Comparison of ENCODE assay signal across 18 mouse cellular contexts in the genomic region with DNA sequence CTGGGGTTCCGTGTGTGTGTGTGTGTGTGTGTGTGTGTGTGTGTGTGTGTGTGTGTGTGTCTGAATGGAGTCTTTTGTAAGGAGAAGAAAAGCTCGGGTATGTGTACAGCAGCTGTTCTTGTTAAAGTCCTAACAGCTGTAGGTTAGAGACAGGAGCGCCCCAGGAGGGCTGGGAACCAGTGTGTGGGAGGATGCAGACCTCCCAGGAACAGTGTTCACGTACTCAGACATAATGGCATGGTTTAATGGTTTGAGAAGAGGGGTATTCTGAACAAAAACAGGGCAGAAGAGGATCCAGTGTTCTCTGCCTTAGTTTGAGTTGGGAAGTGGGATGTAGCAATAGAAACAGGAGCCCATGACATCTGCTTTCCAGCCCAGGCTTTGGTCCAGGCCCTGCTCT. TPM values are rescaled to one million over a fixed set of nuclear protein-coding genes. Genes with fewer than 3 reads are reported as not detected.
DNase-seq lines count a peak whose midpoint lies in the region; ATAC-seq lines count a peak whose summit lies in the region.
"Had no signal": no experiment of that assay in that cellular context is flagged by ENCODE, and none has a peak within 500 bp of the region (broad histone marks: within the 10 kb centered on the region; RNA-seq: fewer than 3 reads in every experiment).

No protein-coding gene starts in this region.

- H3K4me1 ChIP-seq in forebrain, embryonic 13.5 days, result peaks cover 17% of the 10 kb centered on the region
- H3K4me1 ChIP-seq in forebrain, embryonic 11.5 days (replicated peaks; ENCODE audit: control insufficient read depth, insufficient read depth, low read length), result no peaks in the 10 kb centered on the region
- H3K4me1 ChIP-seq in limb, embryonic 12.5 days (replicated peaks), result peaks cover 10% of the 10 kb centered on the region
- H3K4me1 ChIP-seq in limb, embryonic 10.5 days, result peaks cover 6% of the 10 kb centered on the region
- H3K4me1 ChIP-seq in embryonic facial prominence, embryonic 14.5 days (ENCODE audit: control insufficient read depth, insufficient read depth, low read length), result peaks cover 5% of the 10 kb centered on the region; the same call in 1 of the 2 replicates

- H3K27ac ChIP-seq in forebrain, embryonic 13.5 days, result peak overlapping the region; percentile 59; the same call in 1 of the 2 replicates
- no peak overlapping the region for H3K27ac ChIP-seq in forebrain, embryonic 11.5 days (ENCODE audit: low read depth, low read length)
- peak overlapping the region; percentile 68 for H3K27ac ChIP-seq in limb, embryonic 12.5 days
- no peak overlapping the region for H3K27ac ChIP-seq in limb, embryonic 10.5 days
- H3K27ac ChIP-seq in embryonic facial prominence, embryonic 14.5 days (replicated peaks; ENCODE audit: low read depth, low read length), result peak overlapping the region; percentile 48; the same call in 1 of the 2 replicates
- H3K27ac ChIP-seq: heart, embryonic 15.5 days; liver, embryonic 14.5 days; neural tube, embryonic 15.5 days had no signal

- no peak overlapping the region for H3K4me2 ChIP-seq in forebrain, embryonic 13.5 days
- H3K4me2 ChIP-seq in forebrain, embryonic 11.5 days (ENCODE audit: low read depth, low read length, severe bottlenecking), result no peak overlapping the region
- H3K4me2 ChIP-seq in limb, embryonic 12.5 days, result no peak overlapping the region
- H3K4me2 ChIP-seq in embryonic facial prominence, embryonic 14.5 days (ENCODE audit: low read depth, low read length), result no peak overlapping the region
- H3K4me2 ChIP-seq: heart, embryonic 15.5 days; neural tube, embryonic 15.5 days had no signal

- ATAC-seq in forebrain, embryonic 13.5 days, result no peak
- no peak for ATAC-seq in forebrain, embryonic 11.5 days (replicated peaks; ENCODE audit: low FRiP score)
- peak; percentile 35; the same call in 1 of the 2 replicates for ATAC-seq in limb, embryonic 12.5 days (ENCODE audit: insufficient number of reproducible peaks, insufficient read depth, low FRiP score, low TSS enrichment, low read depth)
- ATAC-seq in embryonic facial prominence, embryonic 14.5 days (ENCODE audit: low read depth), result peak; percentile 13; the same call in 1 of the 2 replicates
- ATAC-seq: lung, postnatal 0 days had no signal

- WGBS in forebrain, embryonic 13.5 days, result 32% methylated on average over 4 of the region's 4 CpGs
- 63% methylated on average over 4 of the region's 4 CpGs for WGBS in forebrain, embryonic 11.5 days
- WGBS in limb, embryonic 12.5 days, result 58% methylated on average over 4 of the region's 4 CpGs
- WGBS in limb, embryonic 10.5 days, result 81% methylated on average over 4 of the region's 4 CpGs
- 37% methylated on average over 4 of the region's 4 CpGs for WGBS in embryonic facial prominence, embryonic 14.5 days

- DNase-seq in forebrain, embryonic 11.5 days (ENCODE audit: low spot score), result no peak
- DNase-seq in limb, embryonic 10.5 days (ENCODE audit: low spot score), result no peak
- peak; percentile 78 for DNase-seq in embryonic facial prominence, embryonic 14.5 days (ENCODE audit: low spot score)
- no peak for DNase-seq in lung, postnatal 10 days
- no peak for DNase-seq in cerebellum, adult 9-11 months
- DNase-seq in spleen, postnatal 14 days (ENCODE audit: low spot score in 2 of 2), result no peak
- DNase-seq: adrenal gland, adult 2 months; cerebellum, adult 9-10 months; heart, adult 11 months; kidney, adult 9 months; right cerebral cortex, adult 18-20 months had no signal

- H3K27me3 ChIP-seq in forebrain, embryonic 13.5 days, result no peaks in the 10 kb centered on the region
- no peaks in the 10 kb centered on the region for H3K27me3 ChIP-seq in forebrain, embryonic 11.5 days (ENCODE audit: control insufficient read depth, insufficient read depth, low read length)
- no peaks in the 10 kb centered on the region for H3K27me3 ChIP-seq in limb, embryonic 12.5 days
- no peaks in the 10 kb centered on the region for H3K27me3 ChIP-seq in limb, embryonic 10.5 days (ENCODE audit: low read depth, poor library complexity, severe bottlenecking)
- no peaks in the 10 kb centered on the region for H3K27me3 ChIP-seq in embryonic facial prominence, embryonic 14.5 days (replicated peaks; ENCODE audit: control insufficient read depth, insufficient read depth, low read length)
- H3K27me3 ChIP-seq: heart, embryonic 15.5 days; megakaryocyte, embryonic 14.5 days; neural tube, embryonic 15.5 days had no signal

- peaks cover 42% of the 10 kb centered on the region for H3K36me3 ChIP-seq in forebrain, embryonic 13.5 days (ENCODE audit: poor library complexity, severe bottlenecking)
- peaks cover 2% of the 10 kb centered on the region; the same call in 1 of the 2 replicates for H3K36me3 ChIP-seq in forebrain, embryonic 11.5 days (ENCODE audit: control insufficient read depth, insufficient read depth, low read length)
- H3K36me3 ChIP-seq in limb, embryonic 12.5 days, result peaks cover 26% of the 10 kb centered on the region
- peaks cover 51% of the 10 kb centered on the region for H3K36me3 ChIP-seq in limb, embryonic 10.5 days
- peaks cover 27% of the 10 kb centered on the region for H3K36me3 ChIP-seq in embryonic facial prominence, embryonic 14.5 days (ENCODE audit: control insufficient read depth, insufficient read depth, low read length)

- no peaks in the 10 kb centered on the region for H3K9me3 ChIP-seq in forebrain, embryonic 13.5 days (replicated peaks)
- H3K9me3 ChIP-seq in forebrain, embryonic 11.5 days (ENCODE audit: control insufficient read depth, low read length), result no peaks in the 10 kb centered on the region
- no peaks in the 10 kb centered on the region for H3K9me3 ChIP-seq in limb, embryonic 12.5 days
- H3K9me3 ChIP-seq in limb, embryonic 10.5 days (replicated peaks), result no peaks in the 10 kb centered on the region
- H3K9me3 ChIP-seq in embryonic facial prominence, embryonic 14.5 days (ENCODE audit: control insufficient read depth, low read length), result no peaks in the 10 kb centered on the region
- H3K9me3 ChIP-seq: heart, embryonic 15.5 days; neural tube, embryonic 15.5 days had no signal

- no peak overlapping the region for H3K4me3 ChIP-seq in forebrain, embryonic 13.5 days
- H3K4me3 ChIP-seq in forebrain, embryonic 11.5 days (ENCODE audit: low read depth, low read length), result no peak overlapping the region
- no peak overlapping the region for H3K4me3 ChIP-seq in limb, embryonic 12.5 days (replicated peaks)
- no peak overlapping the region for H3K4me3 ChIP-seq in limb, embryonic 10.5 days
- no peak overlapping the region for H3K4me3 ChIP-seq in embryonic facial prominence, embryonic 14.5 days (ENCODE audit: low read depth, low read length)
- H3K4me3 ChIP-seq: heart, embryonic 15.5 days; megakaryocyte, embryonic 14.5 days; neural tube, embryonic 15.5 days had no signal

- H3K9ac ChIP-seq in forebrain, embryonic 13.5 days, result no peak overlapping the region
- no peak overlapping the region for H3K9ac ChIP-seq in forebrain, embryonic 11.5 days (ENCODE audit: low read length)
- 0 out of 2 replicates have a peak overlapping the region, but pooled peaks have one; percentile 31 for H3K9ac ChIP-seq in limb, embryonic 12.5 days (replicated peaks)
- H3K9ac ChIP-seq in embryonic facial prominence, embryonic 14.5 days (ENCODE audit: low read depth, low read length), result no peak overlapping the region
- H3K9ac ChIP-seq: heart, embryonic 15.5 days; liver, embryonic 14.5 days; neural tube, embryonic 15.5 days had no signal

RNA-seq across cellular contexts. Expression of a gene that starts 4.7 kb away (rescaled TPM):
- polyA plus RNA-seq in forebrain, embryonic 13.5 days (2015; fragmentation: Nextera tagmentation; extraction: Ambion mirVana), result 16.2 and 19.5 TPM in 2 replicates
- 20.4 and 26.1 TPM in 2 replicates for polyA plus RNA-seq in forebrain, embryonic 11.5 days (2014; fragmentation: Nextera tagmentation; extraction: Ambion mirVana)
- polyA plus RNA-seq in limb, embryonic 12.5 days (2016; fragmentation: Nextera tagmentation; extraction: Ambion mirVana), result 15.9 and 16.9 TPM in 2 replicates
- polyA plus RNA-seq in limb, embryonic 10.5 days (2016; fragmentation: Nextera tagmentation; extraction: Ambion mirVana), result 19.7 and 22.0 TPM in 2 replicates
- 10.4 and 13.1 TPM in 2 replicates for polyA plus RNA-seq in embryonic facial prominence, embryonic 14.5 days (2014; fragmentation: Nextera tagmentation; extraction: Ambion mirVana)

RNA-seq across cellular contexts. Expression of a gene that starts 31.4 kb away (rescaled TPM):
- polyA plus RNA-seq in forebrain, embryonic 13.5 days (2015; fragmentation: Nextera tagmentation; extraction: Ambion mirVana), result 38.7 and 39.9 TPM in 2 replicates
- 54.0 and 57.5 TPM in 2 replicates for polyA plus RNA-seq in forebrain, embryonic 11.5 days (2014; fragmentation: Nextera tagmentation; extraction: Ambion mirVana)
- 54.5 and 55.3 TPM in 2 replicates for polyA plus RNA-seq in limb, embryonic 12.5 days (2016; fragmentation: Nextera tagmentation; extraction: Ambion mirVana)
- 47.7 and 53.3 TPM in 2 replicates for polyA plus RNA-seq in limb, embryonic 10.5 days (2016; fragmentation: Nextera tagmentation; extraction: Ambion mirVana)
- polyA plus RNA-seq in embryonic facial prominence, embryonic 14.5 days (2014; fragmentation: Nextera tagmentation; extraction: Ambion mirVana), result 30.7 and 37.9 TPM in 2 replicates

Comparison
In these comparisons a context has a peak if more than half of its experiments do, and no peak if none do; other contexts are left out.
1. H3K27ac ChIP-seq: peak in forebrain, embryonic 13.5 days (single experiment), limb, embryonic 12.5 days (single experiment) and embryonic facial prominence, embryonic 14.5 days (single experiment); none in forebrain, embryonic 11.5 days (single experiment) and limb, embryonic 10.5 days (single experiment).
2. ATAC-seq: peak in limb, embryonic 12.5 days (single experiment) and embryonic facial prominence, embryonic 14.5 days (single experiment); none in forebrain, embryonic 13.5 days (single experiment) and forebrain, embryonic 11.5 days (single experiment).